Mouse (Mus musculus): ENCODE data around the gene Ugt2a1. TPM values are rescaled to one million over a fixed set of nuclear protein-coding genes. Genes with fewer than 3 reads are reported as not detected.
"Not testable (repeated sequence)": the region's sequence is repeated elsewhere in the genome, so short reads cannot be mapped to it uniquely, and the experiment has no call there.

Gene Ugt2a1
- polyA plus RNA-seq, 1 experiment: not detected

- no peaks in the 10 kb centered on the region for H3K79me3 ChIP-seq (ENCODE audit: low read depth)
- H3K79me2 ChIP-seq (ENCODE audit: control insufficient read depth, insufficient read depth): no peaks in the 10 kb centered on the region
- H3K36me3 ChIP-seq (ENCODE audit: control insufficient read depth, insufficient read depth): no peaks in the 10 kb centered on the region
- no peak overlapping the region for H3K4me3 ChIP-seq (ENCODE audit: insufficient read depth, poor library complexity, severe bottlenecking)
- no peak for TF ChIP-seq MAX (IDR thresholded peaks at IDR 0.05)
- TF ChIP-seq MYOD1 (IDR thresholded peaks at IDR 0.05; ENCODE audit: control insufficient read depth, insufficient read length, low read depth): no peak
- TF ChIP-seq FOSL1 (IDR thresholded peaks at IDR 0.05; ENCODE audit: insufficient read depth, low read length, poor library complexity, severe bottlenecking): no peak
- TF ChIP-seq CTCF (IDR thresholded peaks at IDR 0.05; ENCODE audit: control insufficient read depth, insufficient read depth, insufficient read length): no peak
- no peak for TF ChIP-seq USF1 (IDR thresholded peaks at IDR 0.05; ENCODE audit: low read depth)
- no peak for TF ChIP-seq MYOG (IDR thresholded peaks at IDR 0.05; ENCODE audit: control insufficient read depth, extremely low read depth, insufficient read length)
- no peak for TF ChIP-seq CEBPB (IDR thresholded peaks at IDR 0.05; ENCODE audit: low read depth)
- no peak overlapping the region for H3ac ChIP-seq (ENCODE audit: control insufficient read depth, insufficient read length, low read depth)
- H3K27me3 ChIP-seq (ENCODE audit: control insufficient read depth, insufficient read depth, insufficient read length): no peaks in the 10 kb centered on the region
Measured at GRCm38 (mm10) chr5:87502687-87503086, 12.0 kb upstream of the Ugt2a1 start.

- Histone ChIP-seq H3K79me3 (ENCODE audit: low read depth) (no peaks in the 10 kb centered on the region), H3K36me3 (ENCODE audit: control insufficient read depth, insufficient read depth) (no peaks in the 10 kb centered on the region), H3ac (ENCODE audit: control insufficient read depth, insufficient read length, low read depth) (no peak overlapping the region), H3K79me2 (ENCODE audit: control insufficient read depth, insufficient read depth) (no peaks in the 10 kb centered on the region), H3K4me3 (ENCODE audit: insufficient read depth, poor library complexity, severe bottlenecking) (no peak overlapping the region), H3K27me3 (ENCODE audit: control insufficient read depth, insufficient read depth, insufficient read length) (no peaks in the 10 kb centered on the region)
- TF ChIP-seq CTCF (IDR thresholded peaks at IDR 0.05; ENCODE audit: control insufficient read depth, insufficient read depth, insufficient read length) (no peak), USF1 (IDR thresholded peaks at IDR 0.05; ENCODE audit: low read depth) (no peak), CEBPB (IDR thresholded peaks at IDR 0.05; ENCODE audit: low read depth) (no peak), MYOG (IDR thresholded peaks at IDR 0.05; ENCODE audit: control insufficient read depth, extremely low read depth, insufficient read length) (no peak), MYOD1 (IDR thresholded peaks at IDR 0.05; ENCODE audit: control insufficient read depth, insufficient read length, low read depth) (no peak), MAX (IDR thresholded peaks at IDR 0.05) (no peak), FOSL1 (IDR thresholded peaks at IDR 0.05; ENCODE audit: insufficient read depth, low read length, poor library complexity, severe bottlenecking) (no peak)
Measured at GRCm38 (mm10) chr5:87499341-87499740, 8.7 kb upstream of the Ugt2a1 start.

GRCm38 (mm10) chr5:87498936-87499335 lies 8.3 kb upstream of the Ugt2a1 start:
- H3K36me3 ChIP-seq (ENCODE audit: control insufficient read depth, insufficient read depth): no peaks in the 10 kb centered on the region
- H3K27me3 ChIP-seq (ENCODE audit: control insufficient read depth, insufficient read depth, insufficient read length): no peaks in the 10 kb centered on the region
- H3K4me3 ChIP-seq (ENCODE audit: insufficient read depth, poor library complexity, severe bottlenecking): no peak overlapping the region
- TF ChIP-seq CTCF (IDR thresholded peaks at IDR 0.05; ENCODE audit: control insufficient read depth, insufficient read depth, insufficient read length) (no peak), CEBPB (IDR thresholded peaks at IDR 0.05; ENCODE audit: low read depth) (no peak), MYOG (IDR thresholded peaks at IDR 0.05; ENCODE audit: control insufficient read depth, extremely low read depth, insufficient read length) (no peak)
- H3K79me2 ChIP-seq (ENCODE audit: control insufficient read depth, insufficient read depth): no peaks in the 10 kb centered on the region
- H3K79me3 ChIP-seq (ENCODE audit: low read depth): no peaks in the 10 kb centered on the region
- no peak overlapping the region for H3ac ChIP-seq (ENCODE audit: control insufficient read depth, insufficient read length, low read depth)

GRCm38 (mm10) chr5:87486706-87487105 lies 4.0 kb downstream of the Ugt2a1 start, which contains the start of gene Gm43638:
Gene Gm43638, minus strand, starts transcription at chr5:87486806.
- not testable (repeated sequence) for H3K27me3 ChIP-seq (ENCODE audit: control insufficient read depth, insufficient read depth, insufficient read length); H3K36me3 ChIP-seq (ENCODE audit: control insufficient read depth, insufficient read depth); H3K79me2 ChIP-seq (ENCODE audit: control insufficient read depth, insufficient read depth); H3ac ChIP-seq (ENCODE audit: control insufficient read depth, insufficient read length, low read depth); H3K4me3 ChIP-seq (ENCODE audit: insufficient read depth, poor library complexity, severe bottlenecking); H3K79me3 ChIP-seq (ENCODE audit: low read depth)

GRCm38 (mm10) chr5:87482160-87482559 lies 8.5 kb downstream of the Ugt2a1 start, which contains the start of gene Ugt2a2:
Gene Ugt2a2, minus strand, starts transcription at chr5:87482260.
- H3K79me2 ChIP-seq (ENCODE audit: control insufficient read depth, insufficient read depth): no peaks in the 10 kb centered on the region
- H3K36me3 ChIP-seq (ENCODE audit: control insufficient read depth, insufficient read depth): no peaks in the 10 kb centered on the region
- no peak within 1 kb of the TSS for H3ac ChIP-seq (ENCODE audit: control insufficient read depth, insufficient read length, low read depth)
- no peak within 1 kb of the TSS for H3K4me3 ChIP-seq (ENCODE audit: insufficient read depth, poor library complexity, severe bottlenecking)
- TF ChIP-seq USF1 (IDR thresholded peaks at IDR 0.05; ENCODE audit: low read depth): no peak
- no peak for TF ChIP-seq MYOG (IDR thresholded peaks at IDR 0.05; ENCODE audit: control insufficient read depth, extremely low read depth, insufficient read length)
- TF ChIP-seq FOSL1 (IDR thresholded peaks at IDR 0.05; ENCODE audit: insufficient read depth, low read length, poor library complexity, severe bottlenecking): no peak
- no peak for TF ChIP-seq CTCF (IDR thresholded peaks at IDR 0.05; ENCODE audit: control insufficient read depth, insufficient read depth, insufficient read length)
- no peak for TF ChIP-seq MYOD1 (IDR thresholded peaks at IDR 0.05; ENCODE audit: control insufficient read depth, insufficient read length, low read depth)
- no peak for TF ChIP-seq MAX (IDR thresholded peaks at IDR 0.05)
- TF ChIP-seq CEBPB (IDR thresholded peaks at IDR 0.05; ENCODE audit: low read depth): no peak
- no peaks in the 10 kb centered on the region for H3K79me3 ChIP-seq (ENCODE audit: low read depth)
- no peaks in the 10 kb centered on the region for H3K27me3 ChIP-seq (ENCODE audit: control insufficient read depth, insufficient read depth, insufficient read length)

GRCm38 (mm10) chr5:87458810-87459209 lies 31.9 kb downstream of the Ugt2a1 start:
- TF ChIP-seq MAX (IDR thresholded peaks at IDR 0.05) (no peak), FOSL1 (IDR thresholded peaks at IDR 0.05; ENCODE audit: insufficient read depth, low read length, poor library complexity, severe bottlenecking) (no peak), CTCF (IDR thresholded peaks at IDR 0.05; ENCODE audit: control insufficient read depth, insufficient read depth, insufficient read length) (no peak), USF1 (IDR thresholded peaks at IDR 0.05; ENCODE audit: low read depth) (no peak), MYOG (IDR thresholded peaks at IDR 0.05; ENCODE audit: control insufficient read depth, extremely low read depth, insufficient read length) (no peak), CEBPB (IDR thresholded peaks at IDR 0.05; ENCODE audit: low read depth) (no peak), MYOD1 (IDR thresholded peaks at IDR 0.05; ENCODE audit: control insufficient read depth, insufficient read length, low read depth) (no peak)
- Histone ChIP-seq H3K79me3 (ENCODE audit: low read depth) (no peaks in the 10 kb centered on the region), H3K4me3 (ENCODE audit: insufficient read depth, poor library complexity, severe bottlenecking) (no peak overlapping the region), H3K79me2 (ENCODE audit: control insufficient read depth, insufficient read depth) (no peaks in the 10 kb centered on the region), H3ac (ENCODE audit: control insufficient read depth, insufficient read length, low read depth) (no peak overlapping the region), H3K36me3 (ENCODE audit: control insufficient read depth, insufficient read depth) (no peaks in the 10 kb centered on the region), H3K27me3 (ENCODE audit: control insufficient read depth, insufficient read depth, insufficient read length) (no peaks in the 10 kb centered on the region)
